Mouse (Mus musculus): ENCODE measurements around the gene Grin3b. TPM values are rescaled to one million over a fixed set of nuclear protein-coding genes. Genes with fewer than 3 reads are reported as not detected.
A peak's percentile ranks its signal among the peaks of the same experiment; 100 is the strongest.

Gene Grin3b
- polyA plus RNA-seq, 1 experiment from 2014 or later, result 0.16 TPM

DNA sequence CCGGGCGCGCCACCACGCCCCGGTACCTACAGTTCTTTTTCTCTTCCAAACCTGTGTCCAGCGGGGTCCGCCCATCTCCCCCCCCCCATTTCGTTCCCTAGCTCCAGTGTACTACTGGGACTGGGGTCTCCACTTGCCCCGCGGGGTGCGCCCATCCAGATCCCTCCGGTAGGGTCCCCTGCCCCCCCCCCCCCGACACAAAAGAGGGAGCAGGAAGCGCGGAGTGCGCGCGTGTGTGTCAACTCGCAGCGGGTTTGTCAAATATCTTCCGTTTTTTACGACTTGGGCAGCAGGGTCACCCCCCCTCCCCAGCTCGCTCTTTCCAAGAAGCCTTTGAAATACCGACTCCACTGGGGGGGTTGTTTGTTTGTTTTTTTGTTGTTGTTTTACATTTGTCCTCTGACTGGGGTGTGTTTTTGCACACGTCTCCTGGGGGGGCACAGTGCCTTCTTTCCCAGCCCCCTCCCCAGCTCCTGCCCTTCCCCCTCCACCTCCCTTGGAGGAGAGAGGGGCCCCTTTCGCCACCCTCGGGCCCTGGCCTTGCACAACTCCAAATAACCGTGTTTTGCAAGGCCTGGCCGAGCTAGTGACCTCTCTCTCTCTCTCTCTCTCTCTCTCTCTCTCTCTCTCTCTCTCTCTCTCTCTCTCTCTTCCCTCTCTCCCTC, 42.4 kb upstream of the Grin3b start:
- peak overlapping the region; percentile 56 for H3K4me2 ChIP-seq (ENCODE audit: low read depth)
- peaks cover 33% of the 10 kb centered on the region for H3K4me1 ChIP-seq (ENCODE audit: control insufficient read depth, insufficient read depth, low read length)
- peaks cover 5% of the 10 kb centered on the region for H3K27me3 ChIP-seq (ENCODE audit: control insufficient read depth, insufficient read depth, low read length)
- peak overlapping the region; percentile 74 for H3K9ac ChIP-seq (ENCODE audit: low read length)
- WGBS, result 0% methylated on average over 28 of the region's 29 CpGs
- DNase-seq (ENCODE audit: low spot score), result peak; percentile 48
- no peaks in the 10 kb centered on the region for H3K9me3 ChIP-seq (ENCODE audit: control insufficient read depth, low read length)
- no peak for ATAC-seq (ENCODE audit: insufficient read depth, low FRiP score, low TSS enrichment)
- peaks cover 6% of the 10 kb centered on the region for H3K36me3 ChIP-seq (ENCODE audit: control insufficient read depth, insufficient read depth, low read length)
- peak overlapping the region; percentile 65 for H3K4me3 ChIP-seq (ENCODE audit: low read depth, low read length)
- H3K27ac ChIP-seq (ENCODE audit: low read depth, low read length), result peak overlapping the region; percentile 86

DNA sequence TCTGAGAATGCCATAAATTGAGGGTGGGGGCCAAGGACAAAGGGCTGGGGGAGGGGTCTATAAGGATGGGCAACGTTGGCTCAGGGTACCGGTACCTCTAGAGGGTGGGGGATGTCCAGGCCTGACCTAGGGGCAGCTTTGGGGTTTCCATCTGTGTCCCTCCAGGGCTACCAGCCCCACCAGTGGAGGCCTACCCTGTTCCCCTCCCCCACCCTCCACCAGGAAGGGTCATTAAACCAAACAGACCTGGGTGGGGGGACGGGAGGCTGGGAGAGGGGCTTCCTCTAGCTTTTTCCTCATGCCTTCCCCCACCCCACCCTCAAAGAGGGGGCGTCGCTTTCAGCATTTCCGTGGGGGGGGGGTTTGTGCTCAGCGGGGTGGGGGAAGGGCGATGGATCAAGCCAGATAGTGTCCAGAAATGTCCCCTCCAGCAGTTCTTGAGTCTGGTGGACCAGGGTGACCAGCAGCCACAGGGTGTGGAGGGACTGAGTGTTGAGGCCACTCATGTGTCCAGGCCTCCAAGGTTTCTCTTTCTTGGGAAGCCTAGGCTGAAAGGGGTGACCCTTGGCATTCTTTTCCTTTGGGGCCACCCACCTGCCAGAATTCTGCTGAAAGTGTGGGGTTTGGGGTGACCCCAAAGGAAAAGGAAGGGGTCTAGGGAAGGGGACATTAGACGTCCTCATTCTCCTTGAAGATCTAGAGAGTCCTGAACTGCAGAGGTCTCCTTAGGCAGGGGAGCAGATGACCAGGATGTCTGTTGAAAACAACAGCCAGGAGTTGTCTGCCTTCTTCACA, 41.4 kb upstream of the Grin3b start:
- Histone ChIP-seq H3K4me1 (ENCODE audit: control insufficient read depth, insufficient read depth, low read length) (peaks cover 39% of the 10 kb centered on the region), H3K36me3 (ENCODE audit: control insufficient read depth, insufficient read depth, low read length) (peaks cover 6% of the 10 kb centered on the region), H3K9me3 (ENCODE audit: control insufficient read depth, low read length) (no peaks in the 10 kb centered on the region), H3K4me3 (ENCODE audit: low read depth, low read length) (peak overlapping the region; percentile 65), H3K27me3 (ENCODE audit: control insufficient read depth, insufficient read depth, low read length) (no peaks in the 10 kb centered on the region), H3K9ac (ENCODE audit: low read length) (peak overlapping the region; percentile 74), H3K4me2 (ENCODE audit: low read depth) (peak overlapping the region; percentile 56), H3K27ac (ENCODE audit: low read depth, low read length) (peak overlapping the region; percentile 86)
- ATAC-seq (ENCODE audit: insufficient read depth, low FRiP score, low TSS enrichment) (no peak), DNase-seq (ENCODE audit: low spot score) (no peak)
- 17% methylated on average over 9 of the region's 9 CpGs for WGBS

DNA sequence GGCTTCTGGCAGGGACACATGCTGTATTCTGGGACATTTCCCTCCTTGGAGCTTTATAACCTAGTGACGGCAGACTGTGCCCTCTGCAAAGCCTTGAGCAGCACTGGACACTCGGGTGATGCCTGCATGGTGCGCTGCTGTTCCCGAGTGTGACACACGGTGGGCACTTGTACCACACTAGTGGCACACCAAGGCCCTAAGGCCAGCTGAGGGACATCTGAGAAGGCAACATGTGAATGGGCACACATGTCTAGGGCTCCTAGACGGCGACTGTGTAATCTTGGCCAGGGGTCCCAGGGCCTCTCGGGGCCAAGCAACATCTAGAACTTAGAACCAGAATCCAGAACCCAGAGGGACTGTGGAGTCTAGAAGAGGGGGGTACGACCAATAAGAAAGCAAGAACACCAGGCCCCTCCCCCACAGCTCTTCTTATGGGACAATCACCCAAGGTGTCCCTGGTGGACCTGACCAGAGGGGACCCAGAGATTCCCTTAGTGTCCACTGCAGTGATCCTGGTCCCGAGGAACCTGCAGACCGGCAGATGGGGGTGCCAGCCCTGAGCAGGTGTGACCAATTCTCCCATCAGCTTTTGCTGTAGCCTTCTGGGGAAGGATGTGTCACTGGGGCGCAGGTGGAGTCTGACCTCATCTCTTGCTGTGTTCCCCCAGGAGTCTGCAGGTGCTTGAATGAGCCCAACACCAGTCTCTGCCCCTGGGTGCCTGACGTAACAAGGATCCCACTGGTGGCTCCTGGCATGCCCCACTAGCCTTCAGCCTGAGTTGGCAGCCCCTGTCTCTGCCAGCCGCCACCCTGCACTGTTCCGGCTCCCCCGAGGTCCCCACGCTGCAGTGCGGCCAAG, 40.3 kb upstream of the Grin3b start:
- ATAC-seq (ENCODE audit: insufficient read depth, low FRiP score, low TSS enrichment), result no peak
- Histone ChIP-seq H3K4me2 (ENCODE audit: low read depth) (no peak overlapping the region), H3K4me3 (ENCODE audit: low read depth, low read length) (no peak overlapping the region), H3K9me3 (ENCODE audit: control insufficient read depth, low read length) (no peaks in the 10 kb centered on the region), H3K27me3 (ENCODE audit: control insufficient read depth, insufficient read depth, low read length) (no peaks in the 10 kb centered on the region), H3K9ac (ENCODE audit: low read length) (no peak overlapping the region), H3K27ac (ENCODE audit: low read depth, low read length) (no peak overlapping the region), H3K36me3 (ENCODE audit: control insufficient read depth, insufficient read depth, low read length) (peaks cover 6% of the 10 kb centered on the region), H3K4me1 (ENCODE audit: control insufficient read depth, insufficient read depth, low read length) (peaks cover 39% of the 10 kb centered on the region)
- WGBS, result 88% methylated on average over 18 of the region's 18 CpGs
- no peak for DNase-seq (ENCODE audit: low spot score)

DNA sequence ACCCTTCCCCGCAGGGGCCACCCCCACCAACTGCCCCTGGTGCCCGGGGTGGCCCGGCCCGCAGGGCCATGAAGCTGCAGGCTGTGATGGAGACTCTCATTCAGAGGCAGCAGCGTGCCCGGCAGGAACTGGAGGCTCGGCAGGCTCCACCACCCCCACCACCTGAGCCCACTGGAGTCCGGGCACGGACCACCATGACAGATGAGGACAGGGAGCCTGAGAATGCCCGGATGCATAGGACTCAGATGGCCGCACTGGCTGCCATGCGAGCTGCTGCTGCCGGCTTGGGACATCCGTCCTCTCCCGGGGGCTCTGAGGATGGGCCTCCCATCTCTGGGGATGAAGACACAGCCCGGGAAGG, 39.7 kb upstream of the Grin3b start:
- no peak overlapping the region for H3K9ac ChIP-seq (ENCODE audit: low read length)
- DNase-seq (ENCODE audit: low spot score) (no peak), ATAC-seq (ENCODE audit: insufficient read depth, low FRiP score, low TSS enrichment) (no peak)
- no peaks in the 10 kb centered on the region for H3K9me3 ChIP-seq (ENCODE audit: control insufficient read depth, low read length)
- H3K27me3 ChIP-seq (ENCODE audit: control insufficient read depth, insufficient read depth, low read length), result no peaks in the 10 kb centered on the region
- no peak overlapping the region for H3K27ac ChIP-seq (ENCODE audit: low read depth, low read length)
- H3K4me1 ChIP-seq (ENCODE audit: control insufficient read depth, insufficient read depth, low read length), result peaks cover 39% of the 10 kb centered on the region
- 83% methylated on average over 16 of the region's 16 CpGs for WGBS
- H3K36me3 ChIP-seq (ENCODE audit: control insufficient read depth, insufficient read depth, low read length), result peaks cover 6% of the 10 kb centered on the region
- no peak overlapping the region for H3K4me3 ChIP-seq (ENCODE audit: low read depth, low read length)
- H3K4me2 ChIP-seq (ENCODE audit: low read depth), result no peak overlapping the region

DNA sequence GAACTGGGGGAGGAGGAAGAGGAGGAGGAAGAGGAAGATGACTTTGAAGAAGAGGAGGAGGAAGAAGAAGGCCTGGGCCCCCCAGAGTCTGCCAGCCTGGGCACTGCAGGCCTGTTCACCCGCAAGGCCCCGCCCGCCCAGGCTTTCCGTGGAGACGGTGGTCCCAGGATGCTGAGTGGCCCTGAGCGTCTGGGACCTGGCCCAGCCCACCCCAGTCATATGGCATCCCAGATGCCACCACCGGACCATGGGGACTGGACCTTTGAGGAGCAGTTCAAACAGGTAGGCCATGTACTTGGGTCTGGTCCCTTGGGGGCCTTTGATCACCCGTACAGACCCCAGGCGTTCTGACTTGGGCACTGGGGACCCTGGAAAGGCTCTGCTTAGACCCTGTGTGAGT, 38.7 kb upstream of the Grin3b start:
- no peaks in the 10 kb centered on the region for H3K27me3 ChIP-seq (ENCODE audit: control insufficient read depth, insufficient read depth, low read length)
- ATAC-seq (ENCODE audit: insufficient read depth, low FRiP score, low TSS enrichment) (no peak), DNase-seq (ENCODE audit: low spot score) (no peak)
- H3K36me3 ChIP-seq (ENCODE audit: control insufficient read depth, insufficient read depth, low read length), result peaks cover 6% of the 10 kb centered on the region
- 82% methylated on average over 9 of the region's 9 CpGs for WGBS
- no peak overlapping the region for H3K4me3 ChIP-seq (ENCODE audit: low read depth, low read length)
- no peak overlapping the region for H3K9ac ChIP-seq (ENCODE audit: low read length)
- no peak overlapping the region for H3K27ac ChIP-seq (ENCODE audit: low read depth, low read length)
- no peaks in the 10 kb centered on the region for H3K9me3 ChIP-seq (ENCODE audit: control insufficient read depth, low read length)
- peaks cover 33% of the 10 kb centered on the region for H3K4me1 ChIP-seq (ENCODE audit: control insufficient read depth, insufficient read depth, low read length)
- no peak overlapping the region for H3K4me2 ChIP-seq (ENCODE audit: low read depth)

DNA sequence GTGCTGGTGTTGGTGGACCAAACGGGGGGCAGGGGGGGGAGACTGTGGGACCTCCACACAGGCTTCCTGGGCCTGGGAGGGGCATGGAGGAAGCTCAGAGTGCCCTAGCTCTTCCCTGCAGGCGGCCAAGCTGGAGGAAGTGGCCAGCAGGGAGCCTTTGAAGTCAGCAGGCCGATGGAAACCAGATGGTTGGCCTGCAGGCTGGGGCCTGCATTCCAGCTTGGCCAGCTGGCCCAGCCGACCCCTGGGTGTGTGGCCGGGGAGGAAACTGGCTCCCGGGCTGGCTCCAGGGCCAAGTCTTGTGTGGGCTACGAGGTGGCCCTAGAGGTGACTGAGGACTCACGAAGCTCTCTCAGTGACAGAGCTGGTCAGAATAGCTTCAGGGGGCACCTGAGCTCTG, 37.8 kb upstream of the Grin3b start:
- Histone ChIP-seq H3K9me3 (ENCODE audit: control insufficient read depth, low read length) (no peaks in the 10 kb centered on the region), H3K9ac (ENCODE audit: low read length) (no peak overlapping the region; the same call in 1 of the 2 replicates), H3K4me3 (ENCODE audit: low read depth, low read length) (no peak overlapping the region), H3K27ac (ENCODE audit: low read depth, low read length) (peak overlapping the region; percentile 23; the same call in 1 of the 2 replicates), H3K4me2 (ENCODE audit: low read depth) (peak overlapping the region; percentile 19), H3K36me3 (ENCODE audit: control insufficient read depth, insufficient read depth, low read length) (peaks cover 6% of the 10 kb centered on the region), H3K4me1 (ENCODE audit: control insufficient read depth, insufficient read depth, low read length) (peaks cover 33% of the 10 kb centered on the region), H3K27me3 (ENCODE audit: control insufficient read depth, insufficient read depth, low read length) (no peaks in the 10 kb centered on the region)
- DNase-seq (ENCODE audit: low spot score) (peak; percentile 52), ATAC-seq (ENCODE audit: insufficient read depth, low FRiP score, low TSS enrichment) (no peak)
- 9% methylated on average over 8 of the region's 8 CpGs for WGBS

DNA sequence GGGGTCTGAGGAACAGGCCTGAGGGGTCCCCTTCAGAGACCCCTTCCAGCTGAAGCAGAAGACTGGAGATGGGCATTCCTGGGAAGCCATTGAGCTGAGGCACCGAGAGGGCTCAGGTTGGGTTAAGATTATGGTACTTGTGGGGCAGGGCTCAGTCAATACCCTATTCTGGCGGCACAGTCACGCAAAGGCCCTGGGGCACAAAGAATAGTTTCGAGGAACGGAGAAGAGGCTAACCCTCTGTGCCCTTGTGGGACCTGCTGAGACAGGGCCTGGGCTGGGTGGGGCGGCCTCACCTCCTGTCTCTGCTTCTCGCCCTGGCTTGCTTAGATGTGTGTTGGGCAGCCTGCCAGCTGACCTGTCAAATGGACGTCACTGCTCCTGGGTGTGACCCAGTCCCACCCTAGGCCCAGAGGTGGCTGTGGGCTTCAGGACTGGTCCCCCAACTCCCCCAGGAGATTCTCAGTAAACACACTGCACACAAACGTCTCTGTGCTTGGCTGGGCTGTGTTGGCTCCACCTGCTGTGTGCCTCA, 37.3 kb upstream of the Grin3b start:
- DNase-seq (ENCODE audit: low spot score) (no peak), ATAC-seq (ENCODE audit: insufficient read depth, low FRiP score, low TSS enrichment) (no peak)
- Histone ChIP-seq H3K27me3 (ENCODE audit: control insufficient read depth, insufficient read depth, low read length) (no peaks in the 10 kb centered on the region), H3K36me3 (ENCODE audit: control insufficient read depth, insufficient read depth, low read length) (peaks cover 6% of the 10 kb centered on the region), H3K4me3 (ENCODE audit: low read depth, low read length) (no peak overlapping the region), H3K9ac (ENCODE audit: low read length) (no peak overlapping the region; the same call in 1 of the 2 replicates), H3K4me1 (ENCODE audit: control insufficient read depth, insufficient read depth, low read length) (peaks cover 36% of the 10 kb centered on the region), H3K9me3 (ENCODE audit: control insufficient read depth, low read length) (no peaks in the 10 kb centered on the region), H3K4me2 (ENCODE audit: low read depth) (no peak overlapping the region; the same call in 1 of the 2 replicates), H3K27ac (ENCODE audit: low read depth, low read length) (0 out of 2 replicates have a peak overlapping the region, but pooled peaks have one; percentile 34)
- WGBS, result 55% methylated on average over 9 of the region's 9 CpGs

DNA sequence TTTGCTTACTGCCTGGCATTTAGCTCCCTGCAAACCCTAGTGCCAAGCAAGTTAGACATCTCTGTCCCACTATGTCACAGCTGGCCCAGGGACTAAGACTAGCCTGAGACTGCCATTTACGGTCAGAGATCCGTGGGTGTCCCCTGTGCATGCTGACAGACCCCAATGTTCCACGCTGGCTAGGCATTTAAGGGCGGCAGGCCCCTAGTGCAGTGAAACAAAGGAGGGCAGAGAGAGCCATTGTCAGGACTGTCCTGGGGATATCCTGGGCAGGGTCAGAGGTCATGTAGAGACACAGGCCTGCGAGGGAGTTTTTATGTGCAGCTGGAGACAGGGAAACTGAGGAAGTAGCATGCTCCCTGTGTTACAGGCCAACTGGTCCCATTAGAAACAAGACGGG, 36.7 kb upstream of the Grin3b start:
- WGBS, result 30% methylated on average over 6 of the region's 6 CpGs
- Histone ChIP-seq H3K4me2 (ENCODE audit: low read depth) (no peak overlapping the region), H3K36me3 (ENCODE audit: control insufficient read depth, insufficient read depth, low read length) (peaks cover 6% of the 10 kb centered on the region), H3K27ac (ENCODE audit: low read depth, low read length) (no peak overlapping the region), H3K4me3 (ENCODE audit: low read depth, low read length) (no peak overlapping the region), H3K9me3 (ENCODE audit: control insufficient read depth, low read length) (no peaks in the 10 kb centered on the region), H3K27me3 (ENCODE audit: control insufficient read depth, insufficient read depth, low read length) (no peaks in the 10 kb centered on the region), H3K9ac (ENCODE audit: low read length) (no peak overlapping the region), H3K4me1 (ENCODE audit: control insufficient read depth, insufficient read depth, low read length) (peaks cover 34% of the 10 kb centered on the region)
- ATAC-seq (ENCODE audit: insufficient read depth, low FRiP score, low TSS enrichment), result no peak
- DNase-seq (ENCODE audit: low spot score), result no peak

Data from neural tube, embryonic 11.5 days (tissue).